Mouse (Mus musculus): ENCODE measurements around the gene Nudt19.
"Not testable (repeated sequence)": the region's sequence is repeated elsewhere in the genome, so short reads cannot be mapped to it uniquely, and the experiment has no call there.

Gene Nudt19

DNA sequence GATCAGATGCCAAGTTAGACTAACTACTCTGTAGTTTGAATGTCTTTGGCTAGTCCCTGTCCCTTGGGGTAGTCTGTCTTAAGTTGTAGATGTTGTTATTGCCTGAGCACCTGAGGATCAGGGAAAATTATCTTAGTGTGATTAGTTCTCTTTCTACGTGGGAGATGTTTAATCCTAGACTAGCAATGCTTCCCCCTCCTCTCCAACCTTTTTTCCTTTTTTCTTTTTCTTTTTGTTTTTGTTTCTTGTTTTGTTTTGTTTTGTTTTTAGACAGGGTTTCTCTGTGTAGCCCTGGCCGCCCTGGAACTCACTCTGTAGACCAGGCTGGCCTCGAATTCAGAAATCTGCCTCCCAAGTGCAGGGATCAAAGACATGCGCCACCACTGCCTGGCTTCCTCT, at the start of gene Nudt19:
TSS of gene Nudt19 (minus strand) at position 100 of the 399 bp plus-strand sequence.
- DNase-seq (ENCODE audit: low spot score in 2 of 2): no peak

DNA sequence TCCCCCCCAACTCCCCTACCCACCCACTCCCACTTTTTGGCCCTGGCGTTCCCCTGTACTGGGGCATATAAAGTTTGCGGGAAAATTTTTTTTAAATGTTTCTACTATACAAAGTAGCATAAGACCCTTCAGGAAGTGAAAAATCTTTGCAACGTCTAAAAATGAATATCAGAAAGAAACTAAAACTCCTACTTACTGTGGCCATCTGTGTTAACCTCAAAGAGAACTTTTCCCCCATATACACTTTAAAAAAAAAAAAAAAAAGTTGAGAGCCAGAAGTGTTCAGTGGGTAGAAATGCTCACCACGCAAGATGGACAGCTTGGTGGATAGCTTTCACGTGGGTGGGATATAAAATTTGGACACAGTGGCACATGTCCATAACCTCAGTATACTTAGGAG, 46.7 kb upstream of the Nudt19 start:
- no peak for DNase-seq (ENCODE audit: low spot score in 2 of 2)

DNA sequence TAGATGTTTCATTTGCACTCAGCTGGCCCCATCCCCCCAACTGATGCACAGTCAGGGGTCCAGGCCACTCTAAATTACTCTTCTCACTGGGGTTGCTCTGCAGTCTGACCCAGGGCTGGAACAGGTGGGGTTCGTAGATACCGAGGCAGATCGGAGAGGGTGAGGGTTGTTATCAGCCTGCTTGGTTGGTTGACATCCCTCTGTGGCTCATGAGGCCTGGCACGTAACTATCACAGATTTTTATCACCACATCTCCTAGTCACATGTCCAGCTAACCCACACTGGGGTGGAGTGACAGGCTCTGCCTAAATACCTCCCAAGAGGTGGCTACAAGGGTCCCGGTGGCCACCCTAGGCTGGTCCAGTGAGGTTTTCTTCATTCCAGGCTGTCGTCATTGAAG, 45.0 kb upstream of the Nudt19 start:
- no peak for DNase-seq (ENCODE audit: low spot score in 2 of 2)

DNA sequence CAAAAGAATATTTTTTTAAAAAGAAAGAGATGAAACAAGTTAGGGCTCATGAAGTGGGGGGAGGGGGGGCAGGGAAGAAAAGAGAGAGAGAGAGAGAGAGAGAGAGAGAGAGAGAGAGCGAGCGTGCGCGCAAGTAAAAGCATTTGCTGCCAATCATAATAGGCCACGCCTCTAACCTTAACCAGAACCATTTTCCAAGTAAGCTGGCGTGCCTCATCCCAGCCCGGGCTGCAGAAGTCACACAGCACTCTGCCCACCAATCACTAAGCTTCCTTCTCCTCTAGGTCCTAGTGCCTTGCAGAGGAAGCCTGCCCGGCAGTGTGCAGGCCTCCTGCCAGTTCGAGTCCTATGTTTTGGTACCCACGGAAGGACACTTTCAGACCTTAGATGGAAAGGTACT, 43.9 kb upstream of the Nudt19 start:
- DNase-seq (ENCODE audit: low spot score in 2 of 2): no peak

DNA sequence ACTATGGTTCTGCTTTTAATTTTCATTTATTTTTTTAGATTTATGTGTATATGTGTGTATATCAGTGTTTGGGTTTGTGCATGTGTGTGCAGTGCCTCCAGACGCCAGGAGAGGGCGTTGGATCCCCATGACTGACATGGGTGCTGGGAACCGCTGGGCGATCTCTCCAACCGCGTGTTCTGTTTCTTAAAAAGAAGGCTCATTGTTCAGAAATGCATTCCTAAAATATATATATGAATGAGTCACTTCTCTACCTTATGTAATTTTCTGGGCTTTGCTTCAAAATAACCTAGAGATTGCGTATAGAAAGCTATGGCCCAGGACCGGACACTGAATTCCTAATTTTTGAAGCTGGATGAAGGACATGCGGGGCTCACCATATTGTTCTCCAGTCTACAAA, 43.4 kb upstream of the Nudt19 start:
- no peak for DNase-seq (ENCODE audit: low spot score in 2 of 2)

DNA sequence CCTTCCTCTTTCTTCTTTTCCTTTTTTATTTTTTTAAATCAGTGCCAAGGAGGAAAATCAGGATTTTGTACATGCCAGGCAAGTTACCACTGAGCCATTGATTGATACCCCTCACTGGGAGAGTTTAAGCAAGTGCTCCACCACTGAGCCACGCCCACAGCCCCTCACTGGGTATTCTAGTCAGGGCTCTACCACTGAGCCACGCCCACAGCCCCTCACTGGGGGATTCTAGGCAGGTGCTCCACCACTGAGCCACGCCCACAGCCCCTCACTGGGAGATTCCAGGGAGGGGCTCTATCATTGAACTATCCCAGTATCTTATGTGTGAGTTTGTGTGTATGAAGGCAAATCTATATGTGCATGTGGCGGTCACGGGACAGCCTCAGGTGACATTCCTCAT, 38.2 kb upstream of the Nudt19 start:
- DNase-seq (ENCODE audit: low spot score in 2 of 2): no peak

DNA sequence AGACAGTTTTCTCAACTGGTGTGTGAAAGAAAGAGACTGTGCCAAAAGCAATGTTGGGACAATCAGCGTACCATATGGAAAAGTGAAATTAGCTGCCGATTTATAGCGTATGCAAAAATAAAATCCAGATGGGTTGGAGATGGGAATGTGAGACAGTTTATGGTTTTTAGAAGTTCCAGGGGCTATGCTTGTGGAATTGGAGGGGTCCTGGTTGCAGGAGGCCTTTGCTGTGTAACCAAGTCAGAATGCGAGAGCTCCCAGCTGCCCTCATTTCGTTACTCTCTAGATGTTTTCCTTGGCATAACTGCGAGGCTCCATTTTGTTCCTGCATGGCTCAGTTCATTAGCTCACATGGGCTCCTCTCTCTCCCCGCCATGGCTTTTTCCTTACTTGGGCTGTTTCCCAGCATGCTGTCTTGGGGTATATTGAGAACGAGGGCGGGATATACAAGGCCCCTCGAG, 34.7 kb upstream of the Nudt19 start:
- peak in 1 of 2 experiments; percentile 55 for DNase-seq (ENCODE audit: low spot score in 2 of 2)

DNA sequence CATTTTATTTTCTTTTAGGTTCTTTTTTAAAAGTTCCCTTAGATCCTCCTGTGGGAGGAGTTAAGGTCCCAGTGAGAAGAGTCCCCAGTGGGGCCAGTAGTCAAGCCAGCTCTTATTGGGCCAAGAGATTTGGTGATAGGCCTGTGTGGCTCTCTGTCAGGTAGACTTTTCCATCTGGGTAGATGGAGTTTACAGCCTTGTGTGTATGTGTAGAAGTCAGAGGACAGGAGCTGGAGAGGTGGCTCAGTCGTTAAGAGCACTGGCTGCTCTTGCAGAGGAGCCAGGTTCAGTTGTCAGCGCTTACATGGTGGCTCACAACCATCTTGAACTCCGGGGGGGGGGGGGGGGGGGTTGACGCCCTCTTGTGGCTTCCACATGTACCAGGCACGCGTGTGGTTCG, 33.4 kb upstream of the Nudt19 start:
- no peak for DNase-seq (ENCODE audit: low spot score in 2 of 2)

DNA sequence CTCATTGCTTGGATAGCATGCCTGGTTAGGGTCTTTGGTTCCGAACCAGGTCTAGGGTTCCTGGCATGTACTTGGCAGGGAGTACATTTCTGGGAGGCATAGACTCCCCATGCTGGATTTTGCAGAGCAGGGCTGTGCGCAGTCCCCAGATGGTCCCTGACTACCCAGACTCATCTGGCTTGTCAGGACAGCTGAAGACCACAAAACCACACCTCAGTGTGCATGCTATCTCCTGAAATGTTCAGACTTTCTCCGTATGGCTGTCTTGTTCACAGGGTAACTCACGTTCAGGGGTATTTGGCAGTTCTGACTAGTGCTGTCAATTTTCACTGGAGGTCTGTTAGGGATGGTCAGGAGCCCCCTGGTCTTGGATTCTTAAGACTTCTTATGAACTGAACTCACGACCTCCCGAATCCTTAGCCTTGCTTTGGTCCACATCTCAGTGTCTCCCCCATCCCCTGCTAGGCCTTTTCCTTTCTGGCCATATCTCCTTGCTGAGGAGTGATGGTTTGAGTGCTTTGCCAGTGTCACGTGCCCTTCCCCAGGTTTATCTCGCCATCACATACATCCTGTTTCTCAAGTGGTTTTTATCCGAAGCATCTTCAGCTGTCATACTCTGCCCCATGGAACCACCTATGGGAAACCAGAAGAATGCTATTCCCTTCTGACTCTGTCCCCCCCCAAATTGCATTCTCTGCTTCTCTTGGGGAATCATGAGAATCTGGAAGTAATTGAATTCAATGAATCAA, 32.8 kb upstream of the Nudt19 start:
- no peak for DNase-seq (ENCODE audit: low spot score in 2 of 2)

DNA sequence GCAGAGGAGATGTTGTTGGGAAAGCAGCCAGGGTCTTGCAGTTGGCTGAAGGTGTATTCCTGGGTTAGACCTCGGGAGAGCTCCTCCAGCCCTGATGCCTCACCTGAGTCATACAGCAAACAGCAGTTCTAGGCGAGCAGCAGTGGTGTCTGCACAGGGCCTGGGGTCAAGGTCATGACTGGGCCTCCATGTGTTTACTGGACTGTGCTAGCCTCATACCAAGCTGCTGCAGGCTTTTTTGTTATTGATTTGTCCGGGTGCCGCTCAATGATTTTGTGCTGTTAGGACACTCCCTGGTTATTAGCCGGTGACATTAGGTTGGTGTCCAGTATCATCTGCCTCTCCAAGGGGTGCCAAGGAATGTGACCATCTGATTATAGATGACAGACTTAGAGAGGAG, 31.6 kb upstream of the Nudt19 start:
- no peak for DNase-seq (ENCODE audit: low spot score in 2 of 2)

DNA sequence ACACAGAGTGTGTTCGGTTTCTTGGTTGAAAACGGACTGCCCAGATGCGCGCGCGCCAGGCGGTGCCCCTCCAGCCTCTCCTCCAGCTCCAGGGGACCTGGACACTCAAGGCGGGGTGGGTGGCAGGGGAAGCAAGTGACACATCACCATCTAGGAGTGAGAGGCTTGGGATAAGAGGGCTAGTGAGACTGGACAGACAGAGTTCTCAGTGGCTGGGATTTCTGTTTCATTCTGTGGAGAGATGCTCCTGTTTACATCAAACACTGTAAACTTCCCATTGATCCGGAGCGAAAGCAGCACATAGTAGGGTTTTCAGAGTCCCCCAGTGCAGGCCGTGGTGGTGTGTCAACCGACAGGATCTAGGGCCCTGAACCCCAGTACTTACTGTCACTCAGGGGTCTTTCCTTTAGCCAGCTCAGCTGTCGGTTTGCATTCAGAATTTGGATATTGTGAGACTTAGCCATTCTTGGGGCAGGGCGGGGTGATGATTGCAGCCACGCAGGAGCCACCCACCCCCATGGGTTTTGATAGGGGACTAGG, 30.9 kb upstream of the Nudt19 start:
- DNase-seq (ENCODE audit: low spot score in 2 of 2): no peak

DNA sequence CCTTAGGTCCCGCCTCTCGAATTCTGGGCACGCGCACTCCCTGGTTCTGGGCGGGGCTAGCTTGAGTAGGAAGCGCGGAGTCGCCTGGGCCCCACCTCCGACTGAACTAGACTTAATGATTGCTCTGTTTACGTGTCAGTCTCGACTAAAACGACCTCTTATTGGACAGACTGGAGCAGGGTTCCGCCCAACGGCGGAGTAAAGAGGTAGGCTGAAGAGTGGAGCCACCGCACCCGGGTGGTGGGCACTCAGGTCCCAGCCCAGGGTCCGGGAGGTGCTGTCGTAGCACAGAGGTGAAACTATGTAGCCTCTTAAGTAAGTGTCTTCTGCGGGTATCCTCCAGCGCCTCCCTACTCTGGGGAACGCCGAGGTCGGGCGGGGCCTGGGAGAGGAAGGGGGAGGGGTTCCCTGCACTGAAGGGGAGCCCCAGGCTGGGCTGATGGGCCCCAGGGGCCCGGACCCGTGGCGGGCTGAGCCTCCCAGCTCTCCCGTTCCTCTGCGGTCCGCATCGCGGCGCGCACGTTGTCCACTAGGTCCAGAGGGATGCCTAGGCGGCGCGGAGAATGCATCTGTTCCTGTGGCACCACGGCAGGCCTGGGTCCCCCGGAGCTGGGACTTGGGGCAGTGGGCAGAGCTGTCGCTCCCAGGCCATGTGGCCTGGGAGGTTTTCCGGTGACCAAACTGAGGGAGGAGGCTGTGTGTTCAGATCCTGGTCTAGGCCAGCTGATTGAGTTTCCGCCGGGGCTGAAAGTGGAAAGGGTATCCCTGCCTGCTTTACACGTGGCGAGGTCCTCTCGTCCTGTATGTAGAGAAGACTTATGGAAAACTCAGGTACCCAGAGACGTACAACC, 30.2 kb upstream of the Nudt19 start, which contains the start of gene Ankrd27:
TSS of gene Ankrd27 (plus strand) at position 190 of the 851 bp plus-strand sequence.
- peak; percentile 95 to 96 for DNase-seq (ENCODE audit: low spot score in 2 of 2)

DNA sequence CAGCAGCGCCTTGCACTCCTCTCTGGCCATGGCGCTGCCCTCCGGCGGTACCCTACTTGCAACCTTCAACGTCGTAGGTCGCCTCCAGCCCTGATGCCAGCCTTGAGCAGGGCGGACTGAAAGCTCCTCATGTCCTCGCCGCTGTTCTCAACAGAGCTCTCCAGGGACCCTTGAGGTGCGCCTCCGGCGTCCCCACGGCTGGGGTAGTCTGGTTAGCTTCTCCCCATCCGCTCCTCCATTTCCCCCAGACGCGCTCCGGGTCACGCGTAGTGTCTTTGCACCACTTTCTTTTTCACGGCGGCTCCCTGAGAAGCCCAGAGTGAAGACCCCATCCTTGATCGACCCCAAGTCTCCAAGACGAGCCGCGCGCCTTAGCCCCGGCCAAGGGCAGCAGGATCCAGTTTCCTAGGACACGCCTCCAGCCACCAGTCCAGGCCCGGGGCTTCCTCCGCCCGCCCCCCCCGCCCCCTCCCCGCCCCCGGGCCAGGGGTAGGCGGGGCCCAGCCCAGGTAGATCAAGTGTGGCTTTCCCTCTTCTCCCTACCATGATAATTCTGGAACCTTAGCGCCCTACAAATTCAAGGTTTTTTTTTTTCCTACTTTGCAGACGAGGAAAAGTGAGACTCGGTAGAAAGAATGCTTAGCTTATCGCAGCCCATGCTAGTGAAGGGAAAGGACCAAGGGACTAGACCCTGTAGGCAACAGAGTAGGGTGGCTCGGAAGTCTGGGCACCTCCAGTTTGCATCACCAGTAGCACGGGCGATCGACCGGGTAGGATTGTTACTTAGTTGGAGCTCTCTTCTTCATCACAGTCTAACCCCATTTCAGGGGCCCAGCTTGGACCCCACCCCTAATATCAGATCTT, 29.3 kb upstream of the Nudt19 start, which contains the start of gene Rgs9bp:
TSS of gene Rgs9bp (minus strand) at position 392 of the 864 bp plus-strand sequence.
- DNase-seq (ENCODE audit: low spot score in 2 of 2): peak; percentile 27 to 52

DNA sequence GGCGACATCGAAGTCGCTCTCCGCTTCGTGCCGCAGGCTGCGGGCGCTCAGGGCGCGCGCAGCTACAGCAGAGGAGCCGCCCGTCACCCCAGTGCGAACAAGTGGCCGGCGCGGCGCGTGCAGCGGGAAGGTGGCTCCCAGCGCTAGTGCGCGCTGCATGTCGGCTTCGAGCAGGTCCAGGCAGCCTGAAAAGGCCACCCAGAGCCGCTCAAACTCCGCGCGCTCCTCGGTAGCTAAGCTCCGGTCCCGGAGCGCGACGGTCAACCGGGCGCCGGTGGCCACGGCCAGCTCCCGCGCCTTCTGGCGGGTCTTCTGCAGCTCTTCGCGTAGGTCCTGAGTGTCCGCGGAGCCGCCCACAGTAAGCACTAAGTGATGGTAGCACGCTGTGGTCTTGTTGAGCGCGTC, 28.7 kb upstream of the Nudt19 start:
- DNase-seq (ENCODE audit: low spot score in 2 of 2): peak in 1 of 2 experiments; percentile 25

DNA sequence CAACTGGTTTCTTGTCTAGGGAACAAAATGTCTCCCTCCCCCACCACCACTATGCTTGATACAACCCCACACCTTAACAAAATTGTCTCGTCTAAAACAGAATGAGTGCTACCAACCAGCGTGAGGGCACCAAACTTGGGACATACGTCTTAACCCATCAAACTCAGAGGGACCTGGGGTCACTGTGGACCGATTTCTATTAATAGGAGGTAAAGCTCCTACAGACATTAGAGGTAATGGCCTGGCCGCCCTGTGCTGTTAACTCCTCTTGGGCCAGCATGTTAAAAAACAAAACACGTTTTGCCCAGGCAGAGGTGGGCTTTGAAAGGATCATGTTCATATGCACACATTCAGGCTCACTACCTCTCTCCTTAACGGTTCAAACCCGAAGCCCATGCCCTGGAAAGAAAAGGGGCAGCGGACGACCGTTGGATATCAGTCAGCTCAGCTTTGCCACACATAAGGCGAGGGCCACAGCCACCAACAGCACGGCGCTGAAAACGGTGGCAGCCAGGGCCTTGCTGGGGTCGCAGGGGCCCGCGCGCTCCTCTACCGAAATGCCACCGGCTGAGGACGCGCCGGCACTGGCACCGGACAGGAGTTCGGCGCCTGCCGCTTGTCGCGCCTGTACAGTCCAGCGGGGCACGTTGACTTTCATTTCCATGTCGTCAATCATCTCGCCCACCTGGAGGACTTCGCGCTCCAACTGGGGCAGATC, 28.1 kb upstream of the Nudt19 start:
- no peak for DNase-seq (ENCODE audit: low spot score in 2 of 2)

DNA sequence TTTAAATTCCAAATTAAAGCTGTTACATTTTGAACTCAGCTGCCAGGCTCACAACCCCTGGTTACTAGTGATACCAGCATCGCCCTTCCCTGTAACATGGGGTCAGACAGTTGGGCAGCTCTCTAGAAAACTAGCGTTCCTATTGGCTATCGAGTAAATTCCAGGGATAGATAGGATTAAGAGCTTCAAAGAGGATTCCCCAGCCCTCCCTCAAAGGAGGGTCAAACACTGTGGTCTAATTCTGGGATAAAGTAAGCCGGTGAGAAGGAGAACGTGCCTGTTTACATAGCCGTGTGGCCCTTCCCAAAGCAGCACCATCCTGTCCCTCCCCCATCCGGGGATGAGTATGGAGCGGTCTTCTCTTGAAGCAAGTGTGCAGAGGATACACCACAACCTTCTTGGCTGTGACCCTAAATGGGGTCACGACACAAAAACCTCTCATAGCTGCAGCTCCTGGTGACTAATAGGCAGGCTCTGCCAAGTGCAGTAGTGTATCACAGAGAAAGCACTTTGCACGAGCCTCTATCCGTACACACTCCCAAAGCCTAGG, 27.4 kb upstream of the Nudt19 start:
- no peak for DNase-seq (ENCODE audit: low spot score in 2 of 2)

DNA sequence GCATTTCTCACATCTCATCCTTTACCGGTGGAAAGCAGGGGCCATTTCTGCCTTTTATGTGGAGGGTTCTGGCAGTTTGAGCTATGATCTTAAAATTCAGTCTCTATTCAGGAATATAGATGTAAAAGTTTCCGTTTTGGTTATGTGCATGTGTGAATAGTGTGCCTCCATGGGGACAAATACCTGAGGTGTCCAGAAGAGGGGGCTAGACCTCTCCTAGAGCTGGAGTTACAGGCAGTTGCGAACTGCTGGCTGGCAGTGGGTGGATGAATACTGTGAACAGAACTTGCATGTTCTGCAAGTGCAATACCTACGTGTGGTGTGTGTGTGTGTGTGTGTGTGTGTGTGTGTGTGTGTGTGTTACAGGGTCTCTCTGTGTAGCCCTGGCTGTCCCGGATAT, 26.6 kb upstream of the Nudt19 start:
- no peak for DNase-seq (ENCODE audit: low spot score in 2 of 2)

DNA sequence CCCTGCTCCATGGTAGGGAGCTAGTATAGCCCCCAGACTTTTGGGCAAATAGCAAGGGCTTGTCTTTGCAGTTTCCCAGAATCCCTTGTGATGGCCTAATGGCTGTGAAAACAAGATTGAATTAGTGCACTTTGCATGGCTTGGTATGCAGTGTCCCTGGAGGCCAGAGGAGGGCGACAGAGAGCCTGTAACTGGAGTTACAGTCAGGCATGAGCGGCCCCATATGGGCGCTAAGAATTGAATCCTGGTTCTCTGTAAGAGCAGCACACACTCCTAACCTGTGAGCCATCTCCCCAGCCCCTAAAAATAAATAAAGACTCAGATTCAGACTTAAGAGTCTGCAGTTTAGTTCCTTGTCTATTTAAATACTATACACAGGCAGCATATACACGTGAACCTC, 23.7 kb upstream of the Nudt19 start:
- no peak for DNase-seq (ENCODE audit: low spot score in 2 of 2)

DNA sequence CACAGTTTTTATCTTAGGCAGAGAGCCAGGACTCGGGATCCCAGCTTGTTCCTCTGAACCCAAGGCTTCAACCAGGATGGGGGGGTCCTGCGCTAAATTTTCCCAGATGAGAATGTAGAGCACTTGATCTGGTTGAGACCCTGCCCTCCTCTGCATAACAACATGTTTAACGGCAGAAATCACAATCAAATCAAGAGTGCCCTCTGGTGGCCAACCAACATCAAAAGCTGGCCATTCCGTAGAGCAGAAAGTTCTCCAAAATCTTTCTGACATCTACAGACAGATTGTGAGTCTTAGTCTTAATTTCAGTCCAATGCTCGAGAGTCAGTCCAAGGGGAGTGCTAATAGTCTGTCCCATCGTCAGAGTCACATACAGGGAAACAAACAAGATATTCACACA, 14.8 kb upstream of the Nudt19 start:
- DNase-seq (ENCODE audit: low spot score in 2 of 2): not testable (repeated sequence)

DNA sequence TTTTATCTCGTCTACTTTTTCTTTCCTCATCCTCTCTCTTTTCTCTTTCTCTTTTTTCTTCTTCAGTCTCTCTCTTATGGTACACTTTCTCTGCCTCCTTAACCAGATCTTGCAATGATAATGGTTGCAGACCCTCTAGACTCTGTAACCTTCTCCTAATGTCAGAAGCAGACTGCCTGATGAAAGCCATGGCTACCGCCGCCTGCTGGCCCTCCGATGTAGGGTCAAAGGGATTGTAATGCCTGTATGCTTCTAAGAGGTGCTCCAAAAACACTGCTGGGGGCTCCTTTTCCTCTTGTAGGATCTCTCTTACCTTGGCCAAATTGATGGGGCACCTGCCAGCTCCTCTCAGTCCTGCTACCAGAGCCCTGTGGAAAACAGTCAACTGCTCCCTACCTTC, 13.6 kb upstream of the Nudt19 start:
- DNase-seq (ENCODE audit: low spot score in 2 of 2): not testable (repeated sequence)

DNA sequence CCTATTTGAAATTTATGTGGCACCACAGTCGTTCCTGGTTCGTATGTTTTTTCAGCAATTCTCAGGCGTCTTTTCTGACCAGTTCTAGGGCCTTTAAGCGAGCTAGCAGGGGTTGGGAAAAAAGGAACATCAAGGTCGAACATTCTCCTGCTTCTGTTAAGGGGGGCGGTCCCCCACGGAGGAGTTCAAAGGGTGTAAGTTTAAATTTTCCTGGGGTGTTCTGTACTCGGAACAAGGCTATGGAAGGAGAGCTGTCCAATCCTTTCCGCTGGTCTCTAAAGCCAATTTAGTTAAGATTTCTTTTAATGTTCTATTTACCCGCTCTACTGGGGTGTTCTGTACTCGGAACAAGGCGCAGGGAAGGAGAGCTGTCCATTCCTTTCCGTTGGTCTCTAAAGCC, 9.9 kb upstream of the Nudt19 start:
- not testable (repeated sequence) for DNase-seq (ENCODE audit: low spot score in 2 of 2)

Data from urinary bladder, postnatal 36 days (tissue).